Mouse (Mus musculus) stomach, postnatal 0 days (tissue): ENCODE data around the gene Myl6b. TPM values are rescaled to one million over a fixed set of nuclear protein-coding genes. Genes with fewer than 3 reads are reported as not detected.

Experiments used
- ATAC-seq: fragments of 200-750 bp; cut with Nextera tagmentation; 2 replicates; pipeline ENCODE4 v1.8.0; 2017; ENCODE audit not compliant: low FRiP score, low TSS enrichment
- DNase-seq: peaks from one replicate; pipeline ENCODE4 v3.0.0-alpha.2; 2016; ENCODE audit warnings: low spot score
- H3K27ac ChIP-seq: fragments of 300-500 bp; sonication (generic); replicated peaks from 2 replicates; pipeline ENCODE4 v1.5.1; 2014; ENCODE audit warnings: mild to moderate bottlenecking, control low read depth
- H3K27me3 ChIP-seq: fragments of 300-500 bp; sonication (generic); 2 replicates; pipeline ENCODE4 v1.6.1; 2014; ENCODE audit warnings: low read length; ENCODE audit not compliant: control insufficient read depth, insufficient read depth
- H3K36me3 ChIP-seq: fragments of 300-500 bp; sonication (generic); 2 replicates; pipeline ENCODE4 v1.6.1; 2014; ENCODE audit warnings: low read length, mixed read lengths; ENCODE audit not compliant: control insufficient read depth, insufficient read depth
- H3K4me1 ChIP-seq: fragments of 300-500 bp; sonication (generic); replicated peaks from 2 replicates; pipeline ENCODE4 v1.6.1; 2014; ENCODE audit warnings: antibody characterized with exemption; ENCODE audit not compliant: control insufficient read depth, insufficient read depth
- H3K4me2 ChIP-seq: fragments of 300-500 bp; sonication (generic); replicated peaks from 2 replicates; pipeline ENCODE4 v1.6.1; 2014; ENCODE audit warnings: low read depth, mild to moderate bottlenecking, control low read depth, moderate library complexity
- H3K4me3 ChIP-seq: fragments of 300-500 bp; sonication (generic); 2 replicates; pipeline ENCODE4 v1.5.1; 2014; ENCODE audit warnings: low read depth, low read length, control low read depth
- H3K9ac ChIP-seq: fragments of 300-500 bp; sonication (generic); 2 replicates; pipeline ENCODE4 v1.6.1; 2014; ENCODE audit warnings: mild to moderate bottlenecking, low read length, control low read depth, mixed read lengths
- H3K9me3 ChIP-seq: fragments of 300-500 bp; sonication (generic); 2 replicates; pipeline ENCODE4 v1.6.1; 2016; ENCODE audit warnings: low read length; ENCODE audit not compliant: control insufficient read depth
- CTCF ChIP-seq: IDR thresholded peaks from 2 replicates; pipeline ENCODE4 v1.5.1; 2016; ENCODE audit warnings: antibody characterized with exemption, low read depth, mild to moderate bottlenecking, moderate library complexity
- EP300 ChIP-seq: optimal IDR thresholded peaks from 2 replicates; pipeline ENCODE3; 2016; ENCODE audit warnings: antibody characterized with exemption
- WGBS: fragments of 180-500 bp; shearing (Covaris S2); extraction: QIAGEN DNeasy Blood & Tissue Kit; methylation state at CpG from one replicate; pipeline ENCODE4 v1.1.7; 2014; 5-methylcytosine and 5-hydroxymethylcytosine counted together
- polyA plus RNA-seq: library from polyadenylated mRNA; unstranded; fragments of >200 nt; fragmentation: Nextera tagmentation; extraction: Ambion mirVana; gene quantifications from 2 replicates; pipeline ENCODE4 v1.2.1, GENCODE M21; 2015

Myl6b gene
- polyA plus RNA-seq, 1 experiment from 2014 or later = 2.2 TPM

DNA sequence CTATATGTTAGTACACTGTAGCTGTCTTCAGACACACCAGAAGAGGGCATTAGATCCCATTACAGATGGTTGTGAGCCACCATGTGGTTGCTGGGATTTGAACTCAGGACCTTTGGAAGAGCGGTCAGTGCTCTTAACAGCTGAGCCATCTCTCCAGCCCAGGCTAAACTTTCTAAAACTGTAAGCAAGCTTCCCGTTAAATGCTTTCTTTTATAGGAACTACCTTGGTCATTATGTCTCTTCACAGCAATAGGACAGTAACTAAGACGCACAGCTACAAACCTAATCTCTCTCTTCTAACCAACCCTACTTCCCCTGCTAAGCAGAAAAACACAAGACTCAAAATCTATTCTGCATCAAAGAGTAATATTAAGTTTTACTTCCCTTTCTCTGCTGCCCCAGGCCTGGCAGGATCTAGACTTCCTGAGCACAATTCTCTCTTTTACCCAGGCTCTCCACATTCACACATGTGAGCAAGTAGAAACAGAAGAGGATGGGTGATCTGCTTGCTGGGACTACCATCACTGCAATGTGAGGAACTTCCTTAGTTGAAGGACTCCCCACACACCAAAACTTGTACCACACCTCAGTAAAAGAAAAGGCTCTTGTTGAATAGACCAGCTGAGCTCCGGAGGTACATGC is 37.3 kb upstream of the Myl6b start:
- no peak for DNase-seq
- Histone ChIP-seq H3K27ac (no peak overlapping the region), H3K36me3 (no peaks in the 10 kb centered on the region), H3K9me3 (no peaks in the 10 kb centered on the region), H3K9ac (no peak overlapping the region), H3K27me3 (no peaks in the 10 kb centered on the region), H3K4me2 (peak overlapping the region; percentile 9; the same call in 1 of the 2 replicates), H3K4me1 (no peaks in the 10 kb centered on the region), H3K4me3 (no peak overlapping the region)
- 62% methylated on average over 4 of the region's 4 CpGs for WGBS
- no peak for TF ChIP-seq EP300
- no peak for TF ChIP-seq CTCF
- ATAC-seq = peak; percentile 11; the same call in 1 of the 2 replicates

DNA sequence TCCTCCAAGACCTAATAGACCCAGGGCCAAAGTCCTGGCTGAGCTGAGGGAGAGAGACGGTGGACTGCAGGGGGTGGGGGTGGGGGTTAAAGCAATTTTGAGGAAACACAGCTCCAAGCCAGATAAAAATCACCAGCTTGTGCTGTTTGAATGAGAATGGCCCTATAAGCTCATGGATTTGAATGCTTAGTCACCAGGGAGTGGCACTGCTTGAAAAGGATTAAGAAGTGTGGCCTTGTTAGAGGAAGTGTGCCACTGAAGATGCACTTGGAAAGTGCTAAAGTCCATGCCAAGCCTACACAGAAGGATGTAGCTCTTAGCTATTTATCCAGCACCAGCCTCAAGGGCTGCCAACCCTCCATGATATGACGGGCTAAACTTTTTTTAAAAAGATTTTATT is 36.7 kb upstream of the Myl6b start:
- no peaks in the 10 kb centered on the region for H3K9me3 ChIP-seq
- TF ChIP-seq CTCF (no peak), EP300 (no peak)

DNA sequence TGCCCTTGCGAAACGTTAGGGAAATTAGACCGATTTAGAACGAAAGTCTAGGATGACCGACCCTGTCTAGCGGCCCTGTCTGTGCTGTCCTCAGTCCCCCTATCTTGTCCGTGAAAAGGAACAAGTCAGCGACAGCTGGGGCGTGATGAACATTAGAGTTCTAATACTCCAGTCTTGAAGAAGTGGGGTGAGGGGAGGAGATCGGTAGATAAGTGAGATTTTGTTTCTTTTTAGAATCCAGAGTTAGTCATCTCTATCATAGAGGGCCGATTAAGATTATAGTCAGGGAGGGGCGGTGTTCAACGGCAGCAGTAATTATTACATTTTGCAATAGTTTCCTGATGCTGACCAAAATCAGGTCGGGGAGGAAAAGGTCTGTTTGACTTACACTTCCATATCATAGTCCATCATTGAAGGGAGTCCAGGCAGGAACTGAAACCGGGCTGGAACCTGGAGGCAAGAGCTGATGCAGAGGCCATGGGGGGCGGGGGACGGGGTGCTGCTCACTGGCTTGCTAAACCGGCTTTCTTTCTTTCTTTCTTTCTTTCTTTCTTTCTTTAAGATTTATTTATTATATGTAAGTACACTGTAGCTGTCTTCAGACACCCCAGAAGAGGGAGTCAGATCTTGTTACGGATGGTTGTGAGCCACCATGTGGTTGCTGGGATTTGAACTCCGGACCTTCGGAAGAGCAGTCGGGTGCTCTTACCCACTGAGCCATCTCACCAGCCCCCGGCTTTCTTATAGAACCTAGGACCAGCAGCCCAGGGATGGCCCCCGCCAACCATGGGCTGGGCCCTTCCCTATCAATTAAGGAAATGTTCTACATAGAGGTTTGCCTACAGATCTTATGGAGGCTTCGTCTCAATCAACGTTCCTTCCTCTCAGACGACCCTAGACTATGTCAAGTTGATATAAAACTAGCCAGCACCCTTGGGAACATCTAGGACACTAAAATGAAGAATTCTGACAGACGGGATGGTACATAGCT is 28.2 kb upstream of the Myl6b start:
- H3K9ac ChIP-seq = 0 out of 2 replicates have a peak overlapping the region, but pooled peaks have one; percentile 18
- peaks cover 3% of the 10 kb centered on the region for H3K4me1 ChIP-seq
- 0 out of 2 replicates have a peak, but pooled peaks cover 3% of the 10 kb centered on the region for H3K36me3 ChIP-seq
- WGBS = 26% methylated on average over 28 of the region's 28 CpGs
- peak overlapping the region; percentile 90 for H3K4me3 ChIP-seq
- ATAC-seq (no peak), DNase-seq (no peak)
- no peaks in the 10 kb centered on the region for H3K9me3 ChIP-seq
- H3K27me3 ChIP-seq = no peaks in the 10 kb centered on the region
- peak overlapping the region; percentile 63 for H3K27ac ChIP-seq
- peak overlapping the region; percentile 95 for H3K4me2 ChIP-seq
- TF ChIP-seq CTCF = no peak
- no peak for TF ChIP-seq EP300

More for the DNA sequence above, 36.7 kb upstream of the Myl6b start:
- Histone ChIP-seq H3K36me3 (no peaks in the 10 kb centered on the region), H3K27me3 (no peaks in the 10 kb centered on the region), H3K9ac (no peak overlapping the region), H3K4me3 (no peak overlapping the region), H3K4me2 (no peak overlapping the region), H3K27ac (no peak overlapping the region), H3K4me1 (no peaks in the 10 kb centered on the region)
- DNase-seq (no peak), ATAC-seq (no peak)
- WGBS = 57% methylated on average over 2 of the region's 2 CpGs

DNA sequence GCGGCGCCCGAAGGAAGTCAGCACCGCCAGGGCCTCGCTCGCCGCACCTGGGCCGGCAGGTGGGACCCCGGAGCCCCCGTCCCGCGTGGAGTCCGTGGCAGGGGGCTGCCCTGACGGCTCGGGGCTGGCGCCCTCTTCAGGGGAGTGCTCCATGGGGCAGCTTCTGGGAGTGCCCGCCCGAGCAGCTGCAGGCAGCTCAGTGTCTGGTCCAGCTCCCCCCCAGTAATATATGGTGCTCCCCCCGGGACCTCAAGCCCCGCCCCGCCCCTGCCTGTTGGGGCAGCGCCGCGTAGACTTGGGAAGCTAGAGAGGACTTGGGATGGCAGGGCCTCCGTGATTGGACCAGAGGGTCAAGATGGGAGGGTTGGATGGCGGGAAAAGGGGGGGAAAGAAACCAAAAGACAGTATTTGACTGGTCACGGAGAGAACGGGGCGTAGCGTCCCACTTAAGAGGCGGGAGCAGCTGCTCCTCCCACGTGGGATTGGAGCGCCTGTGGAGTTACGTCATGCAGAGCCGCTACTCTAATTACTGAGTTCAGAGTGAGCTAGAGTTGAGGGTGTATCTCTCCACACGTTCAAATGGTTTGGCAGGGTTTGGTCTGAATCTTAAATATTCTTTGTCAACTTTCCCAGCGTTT is 27.3 kb upstream of the Myl6b start, which contains the start of gene Esyt1:
Esyt1 (minus strand) TSS at position 201 of the 638 bp plus-strand sequence.
- Histone ChIP-seq H3K27me3 (no peaks in the 10 kb centered on the region), H3K36me3 (peaks cover 8% of the 10 kb centered on the region; the same call in 1 of the 2 replicates), H3K9me3 (no peaks in the 10 kb centered on the region), H3K4me3 (peak within 1 kb of the TSS; percentile 90), H3K4me1 (peaks cover 3% of the 10 kb centered on the region), H3K4me2 (peak within 1 kb of the TSS; percentile 95), H3K27ac (peak within 1 kb of the TSS; percentile 92), H3K9ac (peak within 1 kb of the TSS; percentile 81)
- DNase-seq (peak; percentile 94), ATAC-seq (peak; percentile 98)
- WGBS = under 1% methylated on average over 37 of the region's 37 CpGs
- TF ChIP-seq CTCF = peak; percentile 70
- TF ChIP-seq EP300 = no peak

DNA sequence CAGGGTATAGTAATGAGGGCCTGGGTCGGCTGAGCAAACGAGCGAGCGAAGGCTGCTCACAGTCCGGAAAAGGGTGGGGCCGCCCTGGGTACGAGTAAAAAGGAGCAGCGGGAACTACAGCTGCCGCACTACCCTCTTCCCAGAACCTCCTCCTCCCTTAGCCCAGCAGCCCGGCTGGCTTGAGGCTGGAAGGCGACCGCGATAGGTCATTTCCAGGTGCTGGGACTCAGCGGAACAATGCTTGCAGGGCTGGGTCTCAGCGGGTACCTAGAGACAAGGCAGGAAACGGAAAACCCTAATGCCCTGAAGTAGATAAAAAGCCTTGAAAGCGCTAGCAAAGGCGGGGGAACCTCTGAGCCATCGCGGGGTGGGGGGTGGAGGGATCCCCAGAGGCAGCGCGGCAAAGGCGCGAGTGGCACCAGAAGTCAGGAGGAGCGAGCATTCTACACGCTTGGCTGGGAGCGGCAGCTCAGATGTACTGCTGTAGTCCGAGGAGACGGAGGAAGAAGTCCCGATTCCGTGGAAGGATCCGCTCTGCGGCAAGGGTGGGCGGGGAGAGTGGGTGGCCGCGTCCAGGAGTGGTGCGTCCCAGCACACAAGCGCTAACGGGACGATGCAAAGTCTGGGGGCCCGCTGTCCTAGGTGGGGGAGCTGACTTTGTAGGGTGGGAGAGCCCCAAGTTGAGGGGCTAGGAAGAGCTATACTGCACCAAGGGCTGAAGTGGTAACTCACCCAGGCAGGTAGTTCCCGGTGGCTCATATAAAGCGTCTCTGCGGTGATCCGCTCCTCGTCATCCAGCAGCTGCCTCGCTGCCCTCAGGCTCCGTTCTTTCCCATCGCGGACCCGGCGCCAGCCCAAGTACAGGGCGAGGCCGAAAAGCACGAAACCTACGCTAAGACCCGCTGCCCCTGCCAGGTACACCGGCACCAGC is 26.5 kb upstream of the Myl6b start:
- ATAC-seq (peak; percentile 33), DNase-seq (peak; percentile 69)
- Histone ChIP-seq H3K4me3 (peak overlapping the region; percentile 90), H3K9me3 (no peaks in the 10 kb centered on the region), H3K27ac (peak overlapping the region; percentile 92), H3K4me2 (peak overlapping the region; percentile 95), H3K36me3 (peaks cover 8% of the 10 kb centered on the region; the same call in 1 of the 2 replicates), H3K4me1 (peaks cover 3% of the 10 kb centered on the region), H3K27me3 (no peaks in the 10 kb centered on the region), H3K9ac (peak overlapping the region; percentile 81)
- TF ChIP-seq CTCF = no peak
- TF ChIP-seq EP300 = no peak
- WGBS = under 1% methylated on average over 57 of the region's 58 CpGs
